Mouse (Mus musculus) skeletal muscle tissue, adult 2 months (tissue): ENCODE results near the gene Mpp6.

Source experiments
- DNase-seq: peaks from one replicate; pipeline ENCODE4 v3.0.0-alpha.2; 2012; ENCODE audit warnings: low read depth, low spot score

Mpp6 gene

GRCm38 (mm10) chr6:50223606-50224005 lies 113.6 kb downstream of the Mpp6 start:
- DNase-seq, result no peak

DNA sequence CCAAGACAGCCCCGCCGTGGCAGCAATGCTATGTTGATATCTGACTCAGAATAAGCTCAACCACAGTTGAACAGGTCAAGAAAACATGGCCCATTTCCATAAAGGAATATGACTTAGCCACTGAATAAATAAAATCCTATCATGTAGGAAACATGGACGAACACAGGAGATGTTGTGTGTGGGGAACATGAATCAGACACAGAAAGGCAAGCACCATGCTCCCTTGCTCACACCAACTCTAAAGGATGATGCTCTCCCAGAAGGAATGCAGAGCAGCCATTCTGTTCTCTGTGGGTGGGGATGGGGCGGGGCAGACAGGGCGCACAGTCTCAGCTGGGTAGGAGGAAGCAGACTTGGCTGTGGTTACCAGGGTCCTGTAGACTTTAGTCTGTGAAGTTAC lies 115.2 kb downstream of the Mpp6 start:
- DNase-seq, result no peak

DNA sequence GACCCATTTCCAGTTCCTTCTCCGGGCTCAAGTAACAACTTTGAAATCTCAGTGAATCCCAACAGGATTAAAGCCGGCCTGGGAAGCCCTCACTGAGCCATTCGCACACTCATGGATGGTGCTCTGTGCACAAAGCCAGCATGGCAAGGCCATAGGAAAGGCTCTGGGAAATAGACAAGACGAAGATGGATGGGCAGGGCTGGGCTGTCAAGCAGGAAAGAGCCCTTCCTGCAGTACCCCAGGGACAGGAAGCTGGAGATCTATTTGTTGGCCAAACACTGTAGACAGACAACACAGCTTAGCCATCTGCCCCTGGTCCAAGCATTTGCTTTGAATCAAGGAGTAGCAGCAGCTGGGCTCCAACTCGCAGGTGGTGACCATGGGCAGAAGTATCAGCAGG lies 118.1 kb downstream of the Mpp6 start:
- no peak for DNase-seq

DNA sequence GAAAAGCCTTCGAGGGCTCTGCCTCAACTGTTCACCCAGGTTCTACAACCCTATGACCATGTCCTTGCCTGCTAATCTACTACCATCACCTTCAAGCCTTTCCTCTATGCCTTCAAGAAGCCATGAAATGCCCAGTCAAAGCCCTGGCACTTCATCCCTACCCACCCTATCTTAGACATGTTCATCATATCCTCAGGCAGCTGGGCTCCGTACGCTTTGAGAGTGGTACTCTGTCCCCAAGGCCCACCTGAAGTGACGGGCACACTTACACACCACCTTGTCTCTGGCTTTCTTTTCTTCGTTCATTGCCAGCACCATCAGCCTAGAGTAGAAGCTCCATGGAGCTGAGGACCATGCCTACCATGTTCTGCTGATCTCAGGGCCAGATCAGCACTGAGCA lies 121.2 kb downstream of the Mpp6 start:
- DNase-seq, result no peak

GRCm38 (mm10) chr6:50232984-50233383 lies 122.9 kb downstream of the Mpp6 start:
- DNase-seq, result no peak

- no peak for DNase-seq
These were observed 127.9 kb downstream of the Mpp6 start for GRCm38 (mm10) chr6:50237963-50238362.

GRCm38 (mm10) chr6:50239902-50240301 lies 129.9 kb downstream of the Mpp6 start:
- DNase-seq, result no peak

GRCm38 (mm10) chr6:50240437-50240836 lies 130.4 kb downstream of the Mpp6 start:
- DNase-seq, result no peak

GRCm38 (mm10) chr6:50244126-50244525 lies 134.1 kb downstream of the Mpp6 start:
- DNase-seq, result no peak

DNA sequence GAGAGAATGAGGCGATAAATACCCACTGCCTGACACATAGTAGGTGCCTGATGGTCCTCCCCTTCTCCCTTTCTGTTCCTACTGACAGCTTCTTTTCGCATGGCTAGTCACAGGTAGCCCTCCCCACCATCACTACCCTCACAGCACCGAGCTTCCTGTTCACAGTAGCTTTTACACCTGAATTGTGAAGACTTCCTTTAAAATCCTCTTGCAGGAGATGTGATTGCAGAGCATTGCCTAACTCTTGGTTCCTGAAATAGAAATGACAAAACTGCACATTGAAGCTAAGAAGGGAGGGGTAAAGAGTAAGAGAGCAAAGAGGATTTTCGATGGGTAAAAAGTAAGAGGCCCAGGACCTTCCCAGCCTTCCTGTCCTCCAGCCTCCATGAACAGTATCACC lies 134.9 kb downstream of the Mpp6 start:
- DNase-seq, result no peak

GRCm38 (mm10) chr6:50247356-50247755 lies 137.3 kb downstream of the Mpp6 start:
- no peak for DNase-seq

DNA sequence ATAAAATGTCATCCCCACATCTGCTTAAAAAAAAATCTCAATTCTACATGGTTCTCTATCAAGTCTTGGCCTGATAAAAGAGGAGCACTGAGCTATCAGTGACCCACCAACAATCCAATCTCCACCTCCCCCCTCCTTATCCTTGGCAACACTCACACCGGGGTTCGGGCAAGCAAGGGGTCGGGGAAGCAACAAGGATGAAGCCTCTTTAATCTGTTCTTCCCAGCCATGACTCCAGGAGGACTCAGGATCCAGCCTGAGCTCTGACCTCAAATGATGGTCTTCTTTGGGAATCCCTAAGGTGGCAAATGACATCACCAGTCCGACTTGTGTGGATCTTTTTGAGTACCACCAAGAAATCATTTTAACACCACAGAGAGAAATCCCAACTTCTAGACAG lies 137.8 kb downstream of the Mpp6 start:
- no peak for DNase-seq
